Mouse (Mus musculus): ENCODE data around the gene Myo6.

DNA sequence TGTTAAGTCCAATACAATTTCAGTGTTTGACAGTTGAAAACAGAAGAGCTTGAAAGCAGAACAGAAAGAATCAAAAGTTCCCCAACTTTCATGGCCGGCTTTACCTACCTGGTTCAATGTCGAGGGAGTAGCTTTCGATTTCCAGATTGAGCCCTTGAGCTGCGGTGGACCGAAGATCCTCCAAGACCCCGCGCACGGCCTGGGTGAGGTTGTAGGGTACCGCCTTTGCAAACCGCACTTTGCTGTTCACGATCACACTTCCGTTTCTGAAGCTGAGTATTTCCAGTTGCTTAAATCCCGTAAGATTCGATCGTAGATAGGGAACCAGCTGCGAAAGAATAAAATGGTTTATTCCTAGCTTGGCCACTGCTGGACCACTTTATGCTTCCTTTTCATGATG, 176.9 kb downstream of the Myo6 start:
- no peak for TF ChIP-seq POLR2A (IDR thresholded peaks at IDR 0.05; ENCODE audit: low read depth, low read length)
- TF ChIP-seq CTCF (IDR thresholded peaks at IDR 0.05; ENCODE audit: extremely low read depth, insufficient read length, insufficient replicate concordance, low read depth, low read length) = no peak
